Mouse (Mus musculus) heart, adult 2 months (tissue): ENCODE measurements at regions not wholly inside any gene's neighbourhood (a gene's known extent, or its start where the extent isn't known, plus 50 kb on each side); places are given as distances from the start of the nearest gene placed in this dataset.

Source experiments
- DNase-seq, 2 experiments: peaks; one replicate each; pipeline ENCODE4 v3.0.0; 2021
- H3K27ac ChIP-seq: fragments of 200-600 bp; 2 replicates; pipeline ENCODE4 v1.8.1; 2022
- H3K27me3 ChIP-seq: fragments of 200-500 bp; 2 replicates; pipeline ENCODE4 v1.6.1; 2012; ENCODE audit warnings: mild to moderate bottlenecking, low read length, inconsistent platforms, mixed read lengths; ENCODE audit not compliant: control insufficient read depth, insufficient read depth
- H3K36me3 ChIP-seq: fragments of 200-500 bp; 2 replicates; pipeline ENCODE4 v1.6.1; 2012; ENCODE audit warnings: low read length, inconsistent platforms; ENCODE audit not compliant: control insufficient read depth, insufficient read depth
- H3K4me1 ChIP-seq: fragments of 200-500 bp; 2 replicates; pipeline ENCODE4 v1.6.1; 2011; ENCODE audit warnings: low read length; ENCODE audit not compliant: control insufficient read depth, insufficient read depth
- H3K4me3 ChIP-seq: fragments of 200-600 bp; 2 replicates; pipeline ENCODE4 v1.8.1; 2022
- H3K79me2 ChIP-seq: fragments of 200-500 bp; replicated peaks from 2 replicates; pipeline ENCODE4 v1.6.1; 2012; ENCODE audit warnings: mild to moderate bottlenecking, inconsistent platforms, low read length, moderate library complexity, mixed read lengths; ENCODE audit not compliant: control insufficient read depth, insufficient read depth
- H3K9ac ChIP-seq: fragments of 200-500 bp; 2 replicates; pipeline ENCODE4 v1.6.1; 2012; ENCODE audit warnings: low read depth, mild to moderate bottlenecking, control low read depth, inconsistent platforms, low read length, mixed read lengths
- CTCF ChIP-seq: fragments of 200-600 bp; IDR thresholded peaks from 2 replicates; pipeline ENCODE4 v1.8.1; 2022; ENCODE audit warnings: antibody characterized with exemption, mild to moderate bottlenecking, moderate library complexity
- EP300 ChIP-seq: fragments of 200-500 bp; IDR thresholded peaks from 2 replicates; pipeline ENCODE4 v1.6.1; 2011; ENCODE audit warnings: low read depth, low read length, control low read depth; ENCODE audit not compliant: insufficient read depth
- POLR2A ChIP-seq: fragments of 200-500 bp; IDR thresholded peaks from 2 replicates; pipeline ENCODE4 v1.6.1; 2011; ENCODE audit warnings: mild to moderate bottlenecking, low read depth, low read length, control low read depth; ENCODE audit not compliant: insufficient read depth
- WGBS: fragments of 180-500 bp; shearing (Covaris S2); methylation state at CpG from one replicate; pipeline ENCODE4 v1.1.7; 2018; 5-methylcytosine and 5-hydroxymethylcytosine counted together
- intact Hi-C: fragments of 180-260 bp; cut with DNase I; formaldehyde crosslinking; loops from one replicate; pipeline ENCODE4 v1.15.1; 2025

- intact Hi-C loops = no loop called here
- no peak overlapping the region for H3K4me3 ChIP-seq
- TF ChIP-seq POLR2A (no peak), EP300 (no peak), CTCF (no peak)
- 0 out of 2 replicates have a peak, but pooled peaks cover 2% of the 10 kb centered on the region for H3K36me3 ChIP-seq
- no peaks in the 10 kb centered on the region for H3K4me1 ChIP-seq
- no peak overlapping the region for H3K27ac ChIP-seq
- DNase-seq = no peak
- H3K9ac ChIP-seq = no peak overlapping the region
- no peaks in the 10 kb centered on the region for H3K79me2 ChIP-seq
- no peaks in the 10 kb centered on the region for H3K27me3 ChIP-seq
- 75% methylated on average over 3 of the region's 3 CpGs for WGBS
These were observed 252.8 kb upstream of the Gm21798 start for GRCm38 (mm10) chr15:64564703-64565102.

GRCm38 (mm10) chr15:64576891-64577535 is 240.5 kb upstream of the Gm21798 start:
- no peak overlapping the region for H3K4me3 ChIP-seq
- no peaks in the 10 kb centered on the region for H3K27me3 ChIP-seq
- WGBS = 93% methylated on average over 1 of the region's 1 CpGs
- peaks cover 4% of the 10 kb centered on the region; the same call in 1 of the 2 replicates for H3K4me1 ChIP-seq
- H3K36me3 ChIP-seq = no peaks in the 10 kb centered on the region
- no peak overlapping the region for H3K9ac ChIP-seq
- DNase-seq = no peak
- TF ChIP-seq CTCF = no peak
- TF ChIP-seq EP300 = no peak
- TF ChIP-seq POLR2A = no peak
- no peak overlapping the region for H3K27ac ChIP-seq
- no peaks in the 10 kb centered on the region for H3K79me2 ChIP-seq
- intact Hi-C loops = no loop called here

GRCm38 (mm10) chr15:64578991-64579390 is 238.5 kb upstream of the Gm21798 start:
- TF ChIP-seq EP300 = no peak
- TF ChIP-seq CTCF = no peak
- no peak for TF ChIP-seq POLR2A
- Histone ChIP-seq H3K27me3 (no peaks in the 10 kb centered on the region), H3K79me2 (no peaks in the 10 kb centered on the region), H3K36me3 (no peaks in the 10 kb centered on the region), H3K4me3 (no peak overlapping the region), H3K9ac (no peak overlapping the region), H3K27ac (no peak overlapping the region), H3K4me1 (peaks cover 4% of the 10 kb centered on the region; the same call in 1 of the 2 replicates)
- 60% methylated on average over 4 of the region's 4 CpGs for WGBS
- no peak for DNase-seq
- intact Hi-C loops = no loop called here

- no peak overlapping the region for H3K9ac ChIP-seq
- 75% methylated on average over 1 of the region's 1 CpGs for WGBS
- TF ChIP-seq POLR2A (no peak), CTCF (no peak), EP300 (no peak)
These were observed 237.0 kb upstream of the Gm21798 start for GRCm38 (mm10) chr15:64580481-64580880.

GRCm38 (mm10) chr15:64581046-64581445 is 236.4 kb upstream of the Gm21798 start:
- TF ChIP-seq POLR2A (no peak), CTCF (no peak), EP300 (no peak)
- intact Hi-C loops = no loop called here
- H3K4me3 ChIP-seq = no peak overlapping the region

More at GRCm38 (mm10) chr15:64580481-64580880, 237.0 kb upstream of the Gm21798 start:
- H3K27ac ChIP-seq = no peak overlapping the region
- peaks cover 4% of the 10 kb centered on the region; the same call in 1 of the 2 replicates for H3K4me1 ChIP-seq
- H3K27me3 ChIP-seq = no peaks in the 10 kb centered on the region
- H3K79me2 ChIP-seq = no peaks in the 10 kb centered on the region
- H3K4me3 ChIP-seq = no peak overlapping the region
- no peak for DNase-seq
- intact Hi-C loops = no loop called here
- no peaks in the 10 kb centered on the region for H3K36me3 ChIP-seq

GRCm38 (mm10) chr15:64584129-64584528 is 233.4 kb upstream of the Gm21798 start:
- H3K9ac ChIP-seq = no peak overlapping the region
- intact Hi-C loops = no loop called here
- no peaks in the 10 kb centered on the region for H3K4me1 ChIP-seq
- no peaks in the 10 kb centered on the region for H3K79me2 ChIP-seq
- no peak overlapping the region for H3K27ac ChIP-seq
- no peak overlapping the region for H3K4me3 ChIP-seq
- WGBS = 88% methylated on average over 6 of the region's 6 CpGs
- TF ChIP-seq EP300 (no peak), POLR2A (no peak), CTCF (no peak)
- H3K27me3 ChIP-seq = no peaks in the 10 kb centered on the region
- no peak for DNase-seq
- no peaks in the 10 kb centered on the region for H3K36me3 ChIP-seq

More at GRCm38 (mm10) chr15:64581046-64581445, 236.4 kb upstream of the Gm21798 start:
- no peak for DNase-seq
- no peaks in the 10 kb centered on the region for H3K79me2 ChIP-seq
- no peaks in the 10 kb centered on the region for H3K27me3 ChIP-seq
- H3K36me3 ChIP-seq = no peaks in the 10 kb centered on the region
- no peak overlapping the region for H3K27ac ChIP-seq
- no peak overlapping the region for H3K9ac ChIP-seq
- WGBS = 86% methylated on average over 5 of the region's 5 CpGs
- peaks cover 4% of the 10 kb centered on the region; the same call in 1 of the 2 replicates for H3K4me1 ChIP-seq
